Mouse (Mus musculus): ENCODE results near the gene Paqr9. TPM values are rescaled to one million over a fixed set of nuclear protein-coding genes. Genes with fewer than 3 reads are reported as not detected.

Paqr9 gene
- 9.6 and 10.2 TPM in 2 replicates for polyA plus RNA-seq (2015; fragmentation: Nextera tagmentation; extraction: Ambion mirVana)

GRCm38 (mm10) chr9:95559059-95559935 lies at the start of gene Paqr9:
Gene Paqr9, plus strand, starts transcription at chr9:95559657.

GRCm38 (mm10) chr9:95511472-95512330 lies 47.8 kb upstream of the Paqr9 start, which contains the start of gene U2surp:
Gene U2surp, minus strand, starts transcription at chr9:95511996.

Other genes with a start within 250 kb of the Paqr9 start
- 31.3 and 31.6 TPM in 2 replicates for gene Chst2, start 152.9 kb upstream of the Paqr9 start, polyA plus RNA-seq (2015; fragmentation: Nextera tagmentation; extraction: Ambion mirVana)
- gene U2surp, start 47.7 kb upstream of the Paqr9 start, polyA plus RNA-seq (2015; fragmentation: Nextera tagmentation; extraction: Ambion mirVana), result 101 and 108 TPM in 2 replicates
- 2.9 and 4.0 TPM in 2 replicates for gene Pcolce2, start 77.9 kb downstream of the Paqr9 start, polyA plus RNA-seq (2015; fragmentation: Nextera tagmentation; extraction: Ambion mirVana)
- gene Trpc1, start 190.7 kb downstream of the Paqr9 start, polyA plus RNA-seq (2015; fragmentation: Nextera tagmentation; extraction: Ambion mirVana), result 10.0 and 11.6 TPM in 2 replicates

Measured in neural tube, postnatal 0 days (tissue).